Mouse (Mus musculus) right cerebral cortex, postnatal 25 days (tissue): ENCODE results near the gene Phc2.

Experiments
- DNase-seq: peaks from one replicate; pipeline ENCODE4 v3.0.0; 2022

The Phc2 gene

GRCm38 (mm10) chr4:128721061-128721648 is 66.7 kb downstream of the Phc2 start:
- no peak for DNase-seq

GRCm38 (mm10) chr4:128721761-128722160 is 67.3 kb downstream of the Phc2 start:
- no peak for DNase-seq

GRCm38 (mm10) chr4:128722932-128723331 is 68.4 kb downstream of the Phc2 start:
- DNase-seq: no peak

GRCm38 (mm10) chr4:128723431-128723830 is 68.9 kb downstream of the Phc2 start:
- DNase-seq: no peak

- no peak for DNase-seq
Observed at GRCm38 (mm10) chr4:128724059-128724458, 69.6 kb downstream of the Phc2 start.

GRCm38 (mm10) chr4:128727019-128727720 is 72.7 kb downstream of the Phc2 start:
- peak; percentile 89 for DNase-seq

GRCm38 (mm10) chr4:128727721-128728430 is 73.4 kb downstream of the Phc2 start:
- DNase-seq: no peak

- DNase-seq: no peak
Observed at GRCm38 (mm10) chr4:128728431-128728851, 73.9 kb downstream of the Phc2 start.

- no peak for DNase-seq
Observed at GRCm38 (mm10) chr4:128729033-128729708, 74.7 kb downstream of the Phc2 start.

GRCm38 (mm10) chr4:128729709-128730037 is 75.2 kb downstream of the Phc2 start:
- DNase-seq: no peak

- DNase-seq: no peak
Observed at GRCm38 (mm10) chr4:128730271-128730670, 75.8 kb downstream of the Phc2 start.

GRCm38 (mm10) chr4:128732794-128733193 is 78.3 kb downstream of the Phc2 start:
- DNase-seq: no peak

- no peak for DNase-seq
Observed at GRCm38 (mm10) chr4:128733496-128733895, 79.0 kb downstream of the Phc2 start.

- DNase-seq: no peak
Observed at GRCm38 (mm10) chr4:128734217-128734616, 79.7 kb downstream of the Phc2 start.

- DNase-seq: no peak
Observed at GRCm38 (mm10) chr4:128734721-128735671, 80.5 kb downstream of the Phc2 start.

GRCm38 (mm10) chr4:128737137-128737589 is 82.7 kb downstream of the Phc2 start:
- DNase-seq: no peak

GRCm38 (mm10) chr4:128737825-128738610 is 83.5 kb downstream of the Phc2 start:
- DNase-seq: no peak

- no peak for DNase-seq
Observed at GRCm38 (mm10) chr4:128740878-128741277, 86.4 kb downstream of the Phc2 start.

GRCm38 (mm10) chr4:128741906-128742305 is 87.4 kb downstream of the Phc2 start:
- no peak for DNase-seq

- no peak for DNase-seq
Observed at GRCm38 (mm10) chr4:128742379-128742970, 88.0 kb downstream of the Phc2 start.

GRCm38 (mm10) chr4:128743031-128743626 is 88.6 kb downstream of the Phc2 start:
- DNase-seq: no peak
